Mouse (Mus musculus): ENCODE results near the gene Klhl13. TPM values are rescaled to one million over a fixed set of nuclear protein-coding genes. Genes with fewer than 3 reads are reported as not detected.
A peak's percentile ranks its signal among the peaks of the same experiment; 100 is the strongest.

The Klhl13 gene
- 46.0 and 47.8 TPM in 2 replicates for polyA plus RNA-seq (2015; fragmentation: Nextera tagmentation; extraction: Ambion mirVana)

DNA sequence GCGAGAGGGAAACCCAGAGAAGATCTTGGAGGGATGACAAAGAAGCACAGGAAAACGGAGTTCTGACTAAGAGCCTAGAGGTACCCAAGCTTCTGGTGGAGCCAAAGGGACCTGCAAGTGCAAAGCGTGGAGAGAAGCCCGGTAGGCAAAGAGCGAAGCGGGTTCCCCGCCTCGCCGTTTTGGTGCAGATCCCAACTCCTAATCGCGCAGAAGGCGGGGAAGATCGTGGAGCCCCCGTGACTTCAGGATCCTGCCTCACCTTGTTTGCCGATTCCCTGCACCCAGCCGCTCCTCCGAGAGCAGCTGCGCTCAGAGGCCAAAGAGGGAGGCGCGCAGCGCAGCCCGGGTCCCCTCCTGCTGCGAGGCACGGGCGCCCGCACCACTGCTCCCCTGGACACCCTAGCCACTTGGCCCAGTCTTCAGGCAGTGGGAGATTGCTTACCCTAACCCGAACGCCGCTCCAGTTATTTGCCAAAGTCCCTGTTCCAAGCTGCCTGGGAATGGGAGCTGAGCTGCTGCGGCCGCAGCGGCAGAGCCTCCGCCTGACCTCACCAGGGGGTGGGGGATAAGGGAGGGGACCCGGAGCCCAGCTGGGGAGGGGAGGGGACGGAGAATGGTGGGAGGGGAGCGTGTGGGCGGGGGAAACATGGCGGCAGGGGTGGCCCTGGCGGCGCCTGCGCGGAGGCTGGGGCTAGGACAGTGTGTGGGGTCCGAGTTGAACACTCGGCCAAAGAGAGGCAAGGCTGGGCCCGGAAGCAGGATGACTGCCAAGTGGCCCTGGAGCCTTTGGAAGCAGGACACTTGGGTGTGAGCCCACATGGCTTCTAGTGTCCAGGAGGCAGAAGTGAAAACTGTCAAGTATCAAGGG, at the start of gene Klhl13:
TSS of gene Klhl13 (minus strand) at position 569 of the 868 bp plus-strand sequence.
- ATAC-seq (ENCODE audit: low FRiP score, low TSS enrichment): peak; percentile 97
- peak within 1 kb of the TSS; percentile 53 for H3K4me2 ChIP-seq (replicated peaks; ENCODE audit: low read depth, low read length)
- 15% methylated on average over 43 of the region's 45 CpGs for WGBS
- no peaks in the 10 kb centered on the region for H3K27me3 ChIP-seq (ENCODE audit: insufficient read depth, low read length)
- peak within 1 kb of the TSS; percentile 52 for H3K4me3 ChIP-seq (ENCODE audit: low read length)
- H3K9ac ChIP-seq (replicated peaks; ENCODE audit: low read length): peak within 1 kb of the TSS; percentile 65
- no peaks in the 10 kb centered on the region for H3K36me3 ChIP-seq (ENCODE audit: insufficient read depth, low read length)
- no peaks in the 10 kb centered on the region for H3K4me1 ChIP-seq (ENCODE audit: insufficient read depth, low read length)
- H3K9me3 ChIP-seq (ENCODE audit: low read length): no peaks in the 10 kb centered on the region
- H3K27ac ChIP-seq (ENCODE audit: low read length): peak within 1 kb of the TSS; percentile 72

- H3K27me3 ChIP-seq (ENCODE audit: insufficient read depth, low read length): no peaks in the 10 kb centered on the region
- no peaks in the 10 kb centered on the region for H3K4me1 ChIP-seq (ENCODE audit: insufficient read depth, low read length)
- no peak overlapping the region for H3K27ac ChIP-seq (ENCODE audit: low read length)
- no peak overlapping the region for H3K9ac ChIP-seq (replicated peaks; ENCODE audit: low read length)
- no peak for ATAC-seq (ENCODE audit: low FRiP score, low TSS enrichment)
- no peak overlapping the region for H3K4me2 ChIP-seq (replicated peaks; ENCODE audit: low read depth, low read length)
- H3K4me3 ChIP-seq (ENCODE audit: low read length): no peak overlapping the region
- no peaks in the 10 kb centered on the region for H3K9me3 ChIP-seq (ENCODE audit: low read length)
- no peaks in the 10 kb centered on the region for H3K36me3 ChIP-seq (ENCODE audit: insufficient read depth, low read length)
- WGBS: 47% methylated on average over 4 of the region's 4 CpGs
Measured at GRCm38 (mm10) chrX:23409296-23410149, 44.6 kb upstream of the Klhl13 start.

DNA sequence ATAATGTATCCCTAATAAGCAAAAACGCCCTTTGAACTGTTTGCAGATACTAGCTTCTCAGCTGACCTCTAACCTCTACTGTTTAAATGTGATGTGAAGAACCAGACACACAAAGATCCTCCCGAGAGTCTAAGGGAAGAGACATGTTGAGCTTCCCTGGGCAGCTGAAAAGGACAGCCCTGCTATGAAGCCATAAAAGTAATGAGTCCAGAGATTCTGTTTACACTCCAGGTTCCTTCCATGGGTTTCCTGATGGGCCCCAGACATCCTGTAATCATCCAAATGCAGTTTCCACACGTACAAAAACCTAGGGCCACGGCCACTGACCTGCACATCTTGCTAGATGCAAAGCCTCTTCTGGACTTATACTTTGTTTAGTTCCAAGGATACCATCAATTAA, 23.8 kb upstream of the Klhl13 start:
- no peak for ATAC-seq (ENCODE audit: low FRiP score, low TSS enrichment)
- Histone ChIP-seq H3K27me3 (ENCODE audit: insufficient read depth, low read length) (no peaks in the 10 kb centered on the region), H3K36me3 (ENCODE audit: insufficient read depth, low read length) (no peaks in the 10 kb centered on the region), H3K4me1 (ENCODE audit: insufficient read depth, low read length) (no peaks in the 10 kb centered on the region), H3K9me3 (ENCODE audit: low read length) (no peaks in the 10 kb centered on the region), H3K4me3 (ENCODE audit: low read length) (no peak overlapping the region), H3K27ac (ENCODE audit: low read length) (no peak overlapping the region), H3K9ac (replicated peaks; ENCODE audit: low read length) (no peak overlapping the region), H3K4me2 (replicated peaks; ENCODE audit: low read depth, low read length) (no peak overlapping the region)
- WGBS: 57% methylated on average over 4 of the region's 4 CpGs

DNA sequence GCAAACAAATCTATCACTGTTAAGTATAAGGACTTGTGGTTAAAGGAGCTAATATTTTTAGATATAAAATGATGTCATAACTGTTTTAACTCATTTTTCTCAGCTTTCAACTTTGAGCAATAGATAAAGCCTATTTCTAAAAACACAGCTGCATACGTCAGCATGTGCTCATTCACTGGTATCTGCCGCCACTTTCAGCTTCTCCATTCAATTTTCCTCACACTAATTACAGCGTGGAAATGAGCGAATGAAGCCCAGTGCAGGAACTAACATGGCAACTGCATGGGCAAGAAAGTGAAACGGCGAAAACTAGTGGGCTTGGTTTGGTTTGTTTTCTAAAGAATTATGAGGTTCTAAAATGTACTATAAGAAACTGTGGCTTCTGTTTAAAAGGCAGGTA, 1.4 kb downstream of the Klhl13 start:
- peak overlapping the region; percentile 52 for H3K4me3 ChIP-seq (ENCODE audit: low read length)
- no peaks in the 10 kb centered on the region for H3K27me3 ChIP-seq (ENCODE audit: insufficient read depth, low read length)
- no peaks in the 10 kb centered on the region for H3K36me3 ChIP-seq (ENCODE audit: insufficient read depth, low read length)
- no peak overlapping the region for H3K27ac ChIP-seq (ENCODE audit: low read length)
- H3K9ac ChIP-seq (replicated peaks; ENCODE audit: low read length): no peak overlapping the region
- 62% methylated on average over 6 of the region's 6 CpGs for WGBS
- peak overlapping the region; percentile 53 for H3K4me2 ChIP-seq (replicated peaks; ENCODE audit: low read depth, low read length)
- no peaks in the 10 kb centered on the region for H3K4me1 ChIP-seq (ENCODE audit: insufficient read depth, low read length)
- ATAC-seq (ENCODE audit: low FRiP score, low TSS enrichment): no peak
- H3K9me3 ChIP-seq (ENCODE audit: low read length): no peaks in the 10 kb centered on the region

- H3K4me1 ChIP-seq (ENCODE audit: insufficient read depth, low read length): no peaks in the 10 kb centered on the region
- H3K36me3 ChIP-seq (ENCODE audit: insufficient read depth, low read length): no peaks in the 10 kb centered on the region
- H3K4me3 ChIP-seq (ENCODE audit: low read length): no peak overlapping the region
- WGBS: 91% methylated on average over 3 of the region's 3 CpGs
- no peak overlapping the region for H3K27ac ChIP-seq (ENCODE audit: low read length)
- no peak for ATAC-seq (ENCODE audit: low FRiP score, low TSS enrichment)
- no peaks in the 10 kb centered on the region for H3K27me3 ChIP-seq (ENCODE audit: insufficient read depth, low read length)
- no peak overlapping the region for H3K9ac ChIP-seq (replicated peaks; ENCODE audit: low read length)
- no peaks in the 10 kb centered on the region for H3K9me3 ChIP-seq (ENCODE audit: low read length)
- H3K4me2 ChIP-seq (replicated peaks; ENCODE audit: low read depth, low read length): no peak overlapping the region
Measured at GRCm38 (mm10) chrX:23360446-23360845, 4.4 kb downstream of the Klhl13 start.

DNA sequence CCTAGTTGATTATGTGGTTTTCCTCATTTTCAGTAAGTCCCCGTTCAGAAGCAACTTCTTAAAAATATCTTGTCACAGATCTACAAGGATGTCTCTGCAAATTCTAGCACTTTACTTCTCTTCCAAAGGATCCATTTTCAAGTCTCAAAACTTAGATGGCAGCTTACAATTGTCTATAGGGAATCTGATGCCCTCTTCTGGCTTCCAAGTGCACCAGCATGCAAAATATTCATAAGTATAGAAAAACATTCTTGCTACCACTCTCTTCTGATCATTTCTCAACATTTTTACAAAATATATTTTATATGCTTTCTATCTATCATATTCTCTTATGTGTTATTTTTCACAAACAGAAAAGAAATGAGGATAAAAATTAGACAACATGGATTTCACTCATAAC, 14.8 kb downstream of the Klhl13 start:
- Histone ChIP-seq H3K9ac (replicated peaks; ENCODE audit: low read length) (no peak overlapping the region), H3K4me3 (ENCODE audit: low read length) (no peak overlapping the region)

GRCm38 (mm10) chrX:23328116-23328515, 36.8 kb downstream of the Klhl13 start:
- no peaks in the 10 kb centered on the region for H3K9me3 ChIP-seq (ENCODE audit: low read length)
- no peaks in the 10 kb centered on the region for H3K4me1 ChIP-seq (ENCODE audit: insufficient read depth, low read length)
- no peaks in the 10 kb centered on the region for H3K27me3 ChIP-seq (ENCODE audit: insufficient read depth, low read length)
- no peaks in the 10 kb centered on the region for H3K36me3 ChIP-seq (ENCODE audit: insufficient read depth, low read length)
- no peak for ATAC-seq (ENCODE audit: low FRiP score, low TSS enrichment)
- H3K27ac ChIP-seq (ENCODE audit: low read length): no peak overlapping the region
- no peak overlapping the region for H3K4me3 ChIP-seq (ENCODE audit: low read length)
- no peak overlapping the region for H3K9ac ChIP-seq (replicated peaks; ENCODE audit: low read length)
- 63% methylated on average over 1 of the region's 1 CpGs for WGBS
- H3K4me2 ChIP-seq (replicated peaks; ENCODE audit: low read depth, low read length): no peak overlapping the region

More for the DNA sequence above, 14.8 kb downstream of the Klhl13 start:
- ATAC-seq (ENCODE audit: low FRiP score, low TSS enrichment): no peak
- 85% methylated on average over 1 of the region's 1 CpGs for WGBS
- H3K27me3 ChIP-seq (ENCODE audit: insufficient read depth, low read length): no peaks in the 10 kb centered on the region
- H3K4me1 ChIP-seq (ENCODE audit: insufficient read depth, low read length): no peaks in the 10 kb centered on the region
- no peak overlapping the region for H3K27ac ChIP-seq (ENCODE audit: low read length)
- H3K4me2 ChIP-seq (replicated peaks; ENCODE audit: low read depth, low read length): no peak overlapping the region
- no peaks in the 10 kb centered on the region for H3K9me3 ChIP-seq (ENCODE audit: low read length)
- no peaks in the 10 kb centered on the region for H3K36me3 ChIP-seq (ENCODE audit: insufficient read depth, low read length)

DNA sequence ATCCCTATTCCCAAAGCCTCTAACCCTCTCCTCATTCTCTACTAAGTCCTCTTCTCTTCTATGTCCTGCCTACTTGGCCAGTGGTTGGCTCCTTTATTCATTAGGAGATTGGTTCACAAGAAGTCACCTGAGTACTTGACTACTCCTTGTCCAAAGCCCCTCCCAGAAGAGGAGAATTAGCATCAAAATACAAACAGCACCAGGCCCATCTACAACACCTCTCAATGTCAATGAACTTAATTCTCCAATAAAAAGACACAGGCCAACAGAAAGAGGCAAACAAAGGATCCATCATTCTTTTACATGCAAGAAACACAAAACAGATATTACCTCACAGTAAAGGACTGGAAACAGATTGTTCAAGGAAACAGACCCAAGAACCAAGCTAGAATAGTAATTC, 46.0 kb downstream of the Klhl13 start:
- no peak overlapping the region for H3K4me3 ChIP-seq (ENCODE audit: low read length)
- no peak for ATAC-seq (ENCODE audit: low FRiP score, low TSS enrichment)
- no peaks in the 10 kb centered on the region for H3K9me3 ChIP-seq (ENCODE audit: low read length)

DNA sequence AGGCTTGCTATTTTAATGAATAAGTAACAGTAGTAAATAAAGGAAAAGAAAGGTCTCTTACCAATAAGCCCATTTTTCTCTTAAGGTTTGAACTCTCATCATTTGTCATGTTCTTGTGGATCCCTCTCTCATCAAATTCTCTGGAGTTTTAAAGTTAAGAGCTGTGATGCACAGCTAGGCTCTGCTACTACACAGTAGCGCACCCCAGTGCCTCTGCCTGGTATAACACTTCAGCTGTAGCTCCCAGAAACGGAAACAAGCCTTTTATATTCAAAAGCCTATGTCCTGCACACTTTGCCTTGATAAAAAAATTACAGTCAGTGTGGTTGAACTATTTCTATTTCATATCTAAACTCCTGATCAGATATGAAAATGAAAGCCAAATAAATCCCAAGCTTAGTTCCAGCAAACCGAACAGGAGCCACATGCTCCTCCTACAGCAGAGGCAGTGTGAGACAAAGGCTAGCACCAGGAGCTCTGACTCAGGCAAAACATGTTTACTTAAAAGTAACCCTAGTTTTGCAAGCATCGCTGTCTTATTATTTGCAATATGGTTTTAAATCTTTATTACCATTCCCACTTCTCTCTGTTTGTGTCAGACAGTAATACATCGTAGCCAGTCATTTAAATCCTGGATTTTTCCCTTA, 68.8 kb downstream of the Klhl13 start:
- Histone ChIP-seq H3K9me3 (ENCODE audit: low read length) (no peaks in the 10 kb centered on the region), H3K4me3 (ENCODE audit: low read length) (no peak overlapping the region), H3K27ac (ENCODE audit: low read length) (no peak overlapping the region), H3K4me2 (replicated peaks; ENCODE audit: low read depth, low read length) (no peak overlapping the region), H3K36me3 (ENCODE audit: insufficient read depth, low read length) (no peaks in the 10 kb centered on the region), H3K4me1 (ENCODE audit: insufficient read depth, low read length) (no peaks in the 10 kb centered on the region), H3K9ac (replicated peaks; ENCODE audit: low read length) (no peak overlapping the region), H3K27me3 (ENCODE audit: insufficient read depth, low read length) (no peaks in the 10 kb centered on the region)
- ATAC-seq (ENCODE audit: low FRiP score, low TSS enrichment): no peak
- 32% methylated on average over 5 of the region's 5 CpGs for WGBS

More for the DNA sequence above, 46.0 kb downstream of the Klhl13 start:
- no peak overlapping the region for H3K4me2 ChIP-seq (replicated peaks; ENCODE audit: low read depth, low read length)
- H3K27ac ChIP-seq (ENCODE audit: low read length): no peak overlapping the region
- no peak overlapping the region for H3K9ac ChIP-seq (replicated peaks; ENCODE audit: low read length)
- H3K4me1 ChIP-seq (ENCODE audit: insufficient read depth, low read length): no peaks in the 10 kb centered on the region
- no peaks in the 10 kb centered on the region for H3K27me3 ChIP-seq (ENCODE audit: insufficient read depth, low read length)
- H3K36me3 ChIP-seq (ENCODE audit: insufficient read depth, low read length): no peaks in the 10 kb centered on the region

All from kidney, embryonic 16.5 days (tissue).